Mouse (Mus musculus): ENCODE results near the gene Ndufv1.
A peak's percentile ranks its signal among the peaks of the same experiment; 100 is the strongest.
"Not testable (repeated sequence)": the region's sequence is repeated elsewhere in the genome, so short reads cannot be mapped to it uniquely, and the experiment has no call there.

Gene Ndufv1

GRCm38 (mm10) chr19:4012432-4013022, at the start of gene Ndufv1:
TSS of gene Ndufv1 (minus strand) at chr19:4012806.
- DNase-seq (ENCODE audit: low read depth, low spot score) = peak; percentile 100

GRCm38 (mm10) chr19:4060899-4061465, 48.4 kb upstream of the Ndufv1 start:
- no peak for DNase-seq (ENCODE audit: low read depth, low spot score)

- DNase-seq (ENCODE audit: low read depth, low spot score) = not testable (repeated sequence)
Observed at GRCm38 (mm10) chr19:4060044-4060898, 47.7 kb upstream of the Ndufv1 start.

- peak; percentile 88 for DNase-seq (ENCODE audit: low read depth, low spot score)
Observed at GRCm38 (mm10) chr19:4059069-4059740, 46.6 kb upstream of the Ndufv1 start, which contains the start of gene Gstp3. TSS of gene Gstp3 (minus strand) at chr19:4059569.

GRCm38 (mm10) chr19:4058581-4058980, 46.0 kb upstream of the Ndufv1 start:
- no peak for DNase-seq (ENCODE audit: low read depth, low spot score)

GRCm38 (mm10) chr19:4057962-4058361, 45.4 kb upstream of the Ndufv1 start:
- DNase-seq (ENCODE audit: low read depth, low spot score) = no peak

- no peak for DNase-seq (ENCODE audit: low read depth, low spot score)
Observed at GRCm38 (mm10) chr19:4057389-4057788, 44.8 kb upstream of the Ndufv1 start.

GRCm38 (mm10) chr19:4056727-4057126, 44.1 kb upstream of the Ndufv1 start:
- DNase-seq (ENCODE audit: low read depth, low spot score) = no peak

GRCm38 (mm10) chr19:4055947-4056693, 43.5 kb upstream of the Ndufv1 start:
- peak; percentile 75 for DNase-seq (ENCODE audit: low read depth, low spot score)

GRCm38 (mm10) chr19:4055216-4055946, 42.8 kb upstream of the Ndufv1 start:
- DNase-seq (ENCODE audit: low read depth, low spot score) = no peak

GRCm38 (mm10) chr19:4054613-4055012, 42.0 kb upstream of the Ndufv1 start:
- no peak for DNase-seq (ENCODE audit: low read depth, low spot score)

- no peak for DNase-seq (ENCODE audit: low read depth, low spot score)
Observed at GRCm38 (mm10) chr19:4052516-4053030, 40.0 kb upstream of the Ndufv1 start.

- peak; percentile 77 for DNase-seq (ENCODE audit: low read depth, low spot score)
Observed at GRCm38 (mm10) chr19:4051741-4052515, 39.3 kb upstream of the Ndufv1 start.

- DNase-seq (ENCODE audit: low read depth, low spot score) = peak; percentile 70
Observed at GRCm38 (mm10) chr19:4051016-4051415, 38.4 kb upstream of the Ndufv1 start.

- DNase-seq (ENCODE audit: low read depth, low spot score) = not testable (repeated sequence)
Observed at GRCm38 (mm10) chr19:4049069-4049468, 36.5 kb upstream of the Ndufv1 start.

- peak; percentile 92 for DNase-seq (ENCODE audit: low read depth, low spot score)
Observed at GRCm38 (mm10) chr19:4047859-4048258, 35.3 kb upstream of the Ndufv1 start.

GRCm38 (mm10) chr19:4046866-4047254, 34.3 kb upstream of the Ndufv1 start:
- peak; percentile 97 for DNase-seq (ENCODE audit: low read depth, low spot score)

- DNase-seq (ENCODE audit: low read depth, low spot score) = peak; percentile 99
Observed at GRCm38 (mm10) chr19:4045966-4046865, 33.6 kb upstream of the Ndufv1 start, which contains the start of gene Gstp2. TSS of gene Gstp2 (minus strand) at chr19:4046023.
